Mouse (Mus musculus) hindlimb bud, embryonic 11.5 days (tissue): ENCODE measurements around the gene Tmem178b.

Experiments
- DNase-seq: peaks from one replicate; pipeline ENCODE4 v3.0.0-alpha.2; 2012; ENCODE audit warnings: low read depth, low spot score; ENCODE audit errors: extremely low spot score

Gene Tmem178b

DNA sequence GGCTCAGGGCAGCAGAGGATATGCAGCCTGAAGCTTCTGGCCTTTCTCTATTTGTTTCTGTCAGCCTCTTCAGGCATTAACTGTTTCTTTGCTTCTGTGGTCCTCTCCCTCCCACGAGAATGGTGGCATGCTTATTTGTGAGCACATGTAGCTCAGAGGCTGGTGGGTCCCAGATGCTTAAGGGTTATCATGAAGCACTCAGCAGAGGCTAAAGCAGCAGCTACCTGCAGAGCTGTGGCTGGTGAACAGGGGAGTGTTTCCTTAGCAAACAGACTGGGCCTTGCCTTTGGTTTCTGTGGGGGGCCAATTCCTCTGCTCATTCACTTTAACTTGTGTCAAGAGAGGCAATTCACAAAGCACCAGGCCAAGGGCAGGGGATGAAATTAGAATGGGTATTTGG is 203.0 kb downstream of the Tmem178b start:
- no peak for DNase-seq

DNA sequence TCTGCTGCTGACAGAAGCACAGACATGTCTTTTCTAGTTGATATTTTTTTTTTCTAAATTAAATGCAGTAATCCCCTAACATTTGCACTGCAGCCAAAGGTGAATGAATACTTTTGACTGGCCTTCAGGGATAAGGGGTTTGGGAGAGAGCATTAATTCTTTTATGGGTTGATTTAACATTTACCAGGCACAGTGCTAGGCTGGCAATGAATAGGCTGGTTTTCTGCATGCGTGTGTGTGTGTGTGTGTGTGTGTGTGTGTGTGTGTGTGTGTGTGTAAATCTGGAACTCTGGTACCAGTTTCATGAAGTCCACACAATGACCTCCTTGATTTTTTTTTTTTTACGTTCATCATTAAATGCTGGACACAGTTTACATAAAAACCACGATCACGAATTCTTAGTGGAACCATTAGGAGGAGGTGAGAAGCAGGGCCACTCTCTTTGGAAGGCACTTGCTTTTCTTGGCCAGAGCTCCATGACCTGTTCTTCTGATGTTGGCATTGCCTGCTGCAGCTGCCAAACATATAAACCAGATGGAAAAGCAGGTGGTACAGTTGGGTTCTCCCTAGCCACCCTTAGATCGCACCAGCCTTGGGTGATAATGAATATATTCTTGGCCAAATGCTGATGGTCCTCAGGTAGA is 203.7 kb downstream of the Tmem178b start:
- DNase-seq = no peak

DNA sequence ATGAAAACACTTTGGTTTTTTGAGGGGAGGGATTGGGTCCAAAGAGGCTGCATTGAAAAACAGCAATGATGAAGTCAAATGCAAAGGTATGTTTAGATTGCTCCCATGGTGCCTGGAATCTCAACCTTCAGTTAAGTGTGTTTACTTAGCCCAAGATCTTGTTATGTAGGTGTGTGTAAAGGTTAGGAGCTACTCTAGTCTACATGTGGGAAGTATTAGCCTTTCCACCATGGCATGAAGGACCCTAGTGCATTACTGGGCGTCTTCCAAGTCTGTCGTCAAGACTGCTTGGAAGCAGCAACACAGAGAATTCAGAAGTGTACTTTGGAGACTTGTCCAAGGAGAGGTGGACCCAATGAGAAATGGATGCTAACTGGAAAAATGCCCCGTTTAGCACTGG is 205.3 kb downstream of the Tmem178b start:
- no peak for DNase-seq

DNA sequence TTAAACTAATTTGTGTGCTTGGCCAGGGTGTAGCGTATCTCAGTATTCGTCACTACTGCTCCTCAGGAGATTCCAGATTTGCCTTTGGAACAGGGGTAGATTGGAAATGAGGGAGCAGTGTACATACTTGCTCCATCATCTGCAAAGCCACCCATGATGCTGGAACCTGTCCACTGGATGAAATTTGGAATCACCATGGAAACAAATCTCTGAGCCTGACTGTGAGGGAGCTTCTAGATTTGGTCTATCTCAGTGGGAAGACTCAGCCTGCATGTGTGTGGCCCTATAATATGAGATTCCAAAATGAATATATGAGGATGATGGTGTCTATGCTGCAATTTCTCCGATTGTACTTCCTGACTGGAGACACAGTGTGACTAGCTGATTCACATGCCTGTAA is 210.7 kb downstream of the Tmem178b start:
- no peak for DNase-seq

DNA sequence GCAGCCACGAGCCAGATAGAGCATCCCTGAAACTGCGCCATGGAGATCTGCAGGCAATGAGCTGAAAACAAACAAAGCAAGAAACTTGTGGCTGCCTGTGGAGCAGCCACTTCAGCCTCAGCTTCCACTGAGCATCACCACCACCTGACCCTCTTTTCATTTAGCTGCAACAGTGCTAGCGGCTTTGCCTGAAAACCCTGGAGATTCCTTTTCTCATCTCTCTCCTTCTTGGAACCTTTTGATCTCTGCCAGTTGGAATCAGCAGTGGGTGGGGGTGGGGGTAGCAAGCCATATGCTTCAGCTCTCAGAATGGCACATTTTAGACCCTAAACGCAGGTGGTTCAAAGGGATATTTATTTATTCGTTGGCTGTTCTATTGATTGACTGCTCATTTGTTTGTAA is 218.2 kb downstream of the Tmem178b start:
- no peak for DNase-seq

DNA sequence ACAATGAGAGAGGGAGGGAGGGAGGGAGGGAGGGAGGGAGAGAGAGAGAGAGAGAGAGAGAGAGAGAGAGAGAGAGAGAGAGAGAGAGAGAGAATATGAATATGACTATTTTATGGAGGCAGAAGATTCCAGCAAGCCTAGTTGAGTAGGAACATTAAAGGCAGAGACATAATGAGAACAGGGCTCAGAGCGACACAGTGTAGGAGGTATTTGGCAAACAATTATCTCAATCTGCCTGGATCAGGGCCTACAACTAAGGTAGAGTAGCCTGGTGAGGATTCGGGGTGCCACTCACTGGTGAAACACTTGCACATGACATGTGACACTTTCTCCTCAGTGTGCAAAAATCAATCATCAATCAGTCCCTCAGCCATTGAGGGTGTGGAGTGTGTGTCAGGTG is 225.4 kb downstream of the Tmem178b start:
- DNase-seq = no peak

DNA sequence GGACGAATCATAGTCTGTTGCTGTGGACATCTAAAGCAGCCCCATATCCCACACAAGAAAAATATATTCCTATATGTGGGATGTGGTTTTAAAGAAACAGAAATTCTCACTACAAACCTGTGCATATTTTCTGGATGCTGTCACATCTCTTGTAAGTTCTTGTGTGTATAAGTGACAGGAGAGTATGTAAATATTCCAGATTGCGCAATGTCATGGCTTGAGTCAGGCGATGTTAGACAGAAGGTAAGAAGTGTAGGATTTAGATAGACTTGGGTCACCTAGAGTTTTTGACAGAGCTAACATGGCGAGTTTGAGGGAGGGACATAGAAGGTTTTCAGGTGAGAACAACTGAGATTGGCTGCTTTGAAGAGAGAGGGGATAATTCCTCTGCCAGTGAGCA is 228.7 kb downstream of the Tmem178b start:
- DNase-seq = no peak

DNA sequence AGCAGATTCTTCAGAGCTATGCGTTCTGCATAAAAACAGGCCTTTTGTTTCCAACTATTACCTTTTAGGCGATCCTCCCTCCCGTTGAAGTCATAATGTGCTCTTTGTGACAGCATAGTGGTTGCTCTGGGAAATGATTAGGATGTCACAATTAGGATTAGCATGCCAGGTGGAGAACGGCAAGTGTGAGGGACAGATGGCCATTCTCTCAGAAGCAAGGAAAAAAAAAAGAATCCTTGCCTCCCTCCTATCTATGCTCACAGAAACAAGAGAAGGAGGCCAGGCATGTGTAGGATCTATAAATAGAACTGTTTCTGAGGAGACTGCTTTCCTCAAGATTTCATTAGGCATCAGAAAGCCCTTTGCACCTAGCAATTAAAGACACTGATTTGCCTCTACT is 229.8 kb downstream of the Tmem178b start:
- DNase-seq = no peak

DNA sequence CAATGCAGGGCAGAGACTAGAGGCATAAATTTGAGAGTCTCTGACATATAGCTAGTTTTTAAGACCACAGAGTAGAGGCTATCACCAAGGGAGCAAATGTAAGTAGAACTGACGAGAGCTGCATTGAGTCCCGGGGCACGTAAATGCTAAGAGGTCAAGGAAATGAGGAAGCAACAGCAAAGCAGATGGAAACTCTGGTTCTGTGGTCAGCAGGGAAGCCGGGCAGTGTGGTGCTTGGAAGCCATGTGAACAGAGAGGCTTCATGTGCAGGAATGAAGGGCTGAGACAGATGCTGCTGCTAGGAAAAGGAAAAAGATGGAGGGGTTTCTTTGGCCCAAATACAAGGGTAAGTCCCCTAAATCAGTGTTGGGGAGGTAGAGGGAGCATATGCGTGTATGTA is 237.0 kb downstream of the Tmem178b start:
- DNase-seq = no peak

DNA sequence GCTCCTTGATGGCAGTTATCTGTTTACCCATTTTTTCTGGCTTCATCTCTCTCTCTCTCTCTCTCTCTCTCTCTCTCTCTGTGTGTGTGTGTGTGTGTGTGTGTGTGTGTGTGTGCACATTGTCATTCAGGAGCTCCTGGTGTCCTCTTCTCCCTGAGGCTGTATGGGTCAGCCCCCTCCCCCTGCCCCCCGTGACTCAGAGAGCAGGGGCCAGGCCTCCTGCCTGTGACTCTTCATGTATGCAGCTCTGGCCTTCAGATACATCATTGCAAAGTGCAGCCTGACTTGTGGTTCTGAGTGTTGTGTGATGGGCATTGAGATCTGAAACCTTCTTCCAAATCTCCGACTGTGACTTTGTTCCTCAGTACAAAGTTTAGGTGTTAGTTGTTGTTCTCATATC is 237.7 kb downstream of the Tmem178b start:
- DNase-seq = no peak

DNA sequence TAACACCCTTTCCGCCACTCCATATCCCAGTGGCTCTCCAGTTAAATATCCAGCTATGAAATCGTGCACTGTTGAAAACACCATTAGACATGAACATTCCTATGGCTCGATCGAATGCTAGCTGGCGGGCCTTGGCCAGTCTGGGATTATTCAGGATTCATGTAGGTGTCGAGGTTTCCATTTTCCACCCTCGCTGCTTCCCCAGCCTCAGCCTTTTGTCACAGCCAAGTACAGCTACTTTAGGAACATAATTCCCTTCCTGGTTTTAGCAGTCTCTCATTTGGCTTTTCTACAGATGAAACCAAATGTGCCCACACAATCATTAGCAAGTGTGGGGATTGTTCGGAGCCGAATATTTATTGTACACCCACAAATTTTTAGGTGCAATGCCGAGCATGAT is 239.4 kb downstream of the Tmem178b start:
- no peak for DNase-seq

DNA sequence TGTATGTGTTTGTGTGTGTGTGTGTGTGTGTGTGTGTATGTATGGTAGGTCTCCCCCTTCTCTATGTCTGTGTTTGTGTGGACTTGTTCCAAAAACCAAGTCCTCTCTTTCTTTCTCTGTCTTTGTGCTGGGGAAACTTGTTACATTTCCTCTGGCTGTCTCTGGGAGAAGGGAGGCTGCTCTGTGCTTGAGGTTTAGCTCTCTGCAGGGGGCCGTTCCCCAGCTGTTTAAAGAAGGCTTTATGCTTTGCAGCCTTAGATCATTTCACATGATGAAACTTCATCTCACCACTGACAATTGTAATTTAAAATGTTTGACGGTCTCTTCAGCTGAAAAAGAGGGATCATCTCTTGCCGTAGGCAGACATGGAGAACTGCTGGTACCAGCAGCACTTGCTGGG is 243.2 kb downstream of the Tmem178b start:
- no peak for DNase-seq

DNA sequence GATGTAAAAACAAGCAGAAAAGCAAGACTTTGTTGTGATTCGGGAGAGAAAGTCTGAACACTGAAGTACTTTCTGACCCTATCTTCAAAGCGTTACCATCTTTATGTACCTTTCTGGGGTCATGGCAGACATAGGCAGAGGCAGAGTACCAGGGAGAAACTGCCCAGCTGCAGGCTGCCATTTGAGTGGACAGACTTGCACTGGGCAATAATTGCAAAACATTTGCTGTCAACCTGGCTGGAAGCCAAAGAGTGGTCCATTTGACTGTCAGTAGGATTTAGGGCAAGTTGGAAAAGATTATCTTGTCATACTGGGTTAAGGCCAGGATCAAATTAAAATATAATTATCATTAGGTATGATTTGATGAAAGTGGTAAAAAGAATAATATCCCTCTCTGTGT is 247.1 kb downstream of the Tmem178b start:
- DNase-seq = no peak

DNA sequence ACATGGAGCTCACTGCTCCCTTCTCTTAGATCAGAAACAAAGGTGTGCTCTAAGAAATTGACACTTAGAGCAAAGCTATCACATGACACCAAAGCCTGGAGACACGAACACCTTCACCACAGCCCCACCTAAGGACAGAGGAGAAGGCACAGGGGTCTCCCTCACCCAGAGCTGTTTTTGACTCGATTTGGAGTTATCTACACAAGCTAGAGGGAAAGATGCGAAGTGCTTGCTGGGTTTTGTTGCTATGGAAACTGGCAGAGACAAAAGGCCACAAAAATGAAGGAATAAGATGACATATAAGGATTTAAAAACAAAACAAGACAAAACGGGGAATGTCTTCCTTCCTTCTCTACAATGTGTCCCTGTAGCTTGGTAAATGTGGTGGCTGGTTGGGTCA is 248.4 kb downstream of the Tmem178b start:
- DNase-seq = no peak

DNA sequence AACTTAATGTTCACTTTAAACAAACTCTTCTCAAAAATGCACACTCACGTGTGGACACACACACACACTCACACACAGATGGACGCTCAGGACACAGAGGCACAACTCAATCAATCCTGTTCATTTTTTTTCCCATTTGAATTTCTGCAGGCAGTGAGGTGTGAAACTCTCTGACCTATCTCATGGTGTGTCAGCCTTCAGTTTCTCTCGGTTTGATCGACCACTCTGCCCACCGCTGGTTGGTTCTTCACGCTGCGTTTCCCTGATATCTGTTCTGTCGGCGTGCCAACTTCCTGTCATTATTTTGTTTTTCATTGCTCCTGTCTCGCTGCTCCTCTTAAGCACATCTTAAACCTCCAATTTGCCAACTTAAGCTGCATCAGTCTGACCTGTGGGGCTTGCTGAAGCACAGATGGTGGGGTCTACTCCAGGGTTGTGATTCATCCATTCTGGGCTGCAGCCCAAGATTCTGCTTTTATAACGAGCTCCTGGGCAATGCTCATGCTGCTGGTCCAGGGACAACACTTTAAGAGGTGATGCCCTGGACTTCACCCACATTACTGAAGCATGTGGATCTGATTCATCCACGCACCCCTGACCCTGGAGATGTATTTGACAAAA is 250.1 kb downstream of the Tmem178b start:
- DNase-seq = no peak

DNA sequence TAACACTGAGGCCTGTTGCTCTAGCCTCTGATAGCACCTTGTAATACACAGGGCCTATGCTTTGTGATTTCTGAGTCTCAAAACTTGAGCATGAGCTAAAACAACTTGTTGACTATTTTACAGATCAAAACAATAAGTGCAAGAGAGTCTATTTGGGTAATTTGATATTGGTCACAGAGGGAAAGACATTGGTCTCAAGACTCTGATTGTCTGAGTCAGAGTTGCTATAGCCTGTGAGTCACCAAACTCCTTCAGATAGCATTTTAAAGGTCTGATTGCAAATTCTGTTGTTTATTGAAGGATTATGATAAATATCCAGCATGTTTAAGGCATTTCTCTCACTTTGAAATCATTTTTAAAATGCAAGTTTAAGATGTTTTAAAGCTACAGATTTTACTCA is 250.9 kb downstream of the Tmem178b start:
- DNase-seq = no peak

DNA sequence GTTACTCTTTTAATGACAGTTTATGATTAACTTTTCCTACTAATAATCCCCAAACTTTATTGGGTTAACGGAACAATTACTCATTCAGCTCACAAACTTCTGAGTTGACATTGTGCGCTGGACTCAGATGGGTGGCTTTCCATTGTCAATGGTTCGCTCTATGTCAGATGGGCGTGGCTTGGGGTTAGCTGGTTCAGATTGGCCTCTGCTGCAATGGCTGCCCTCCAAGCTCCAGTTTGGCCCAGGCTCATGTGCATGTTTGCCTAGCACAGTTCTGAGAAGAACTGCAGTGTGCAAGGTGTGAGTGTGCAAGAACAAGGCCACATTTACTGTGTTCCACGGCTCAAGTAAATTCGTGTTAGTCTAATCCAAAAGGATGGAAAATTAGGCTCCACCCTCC is 255.6 kb downstream of the Tmem178b start:
- DNase-seq = no peak

DNA sequence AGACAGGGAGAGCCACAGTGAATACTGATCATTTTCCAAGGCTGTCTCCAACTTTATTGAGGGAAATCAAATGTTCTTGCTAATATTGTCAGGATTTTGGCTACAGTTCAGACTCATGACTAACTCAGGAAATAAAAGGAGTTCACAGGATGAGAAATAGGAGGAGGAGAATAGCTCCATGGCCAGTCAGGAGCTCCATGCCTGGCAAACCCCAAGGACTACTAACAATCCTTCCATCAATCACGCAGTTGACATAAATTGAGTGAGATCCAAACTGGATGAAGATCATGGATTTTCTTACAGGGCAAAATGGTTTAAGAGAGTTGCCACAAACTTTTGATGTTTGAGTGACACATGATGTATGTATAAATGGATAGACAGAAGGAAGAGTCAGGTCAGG is 258.9 kb downstream of the Tmem178b start:
- no peak for DNase-seq

DNA sequence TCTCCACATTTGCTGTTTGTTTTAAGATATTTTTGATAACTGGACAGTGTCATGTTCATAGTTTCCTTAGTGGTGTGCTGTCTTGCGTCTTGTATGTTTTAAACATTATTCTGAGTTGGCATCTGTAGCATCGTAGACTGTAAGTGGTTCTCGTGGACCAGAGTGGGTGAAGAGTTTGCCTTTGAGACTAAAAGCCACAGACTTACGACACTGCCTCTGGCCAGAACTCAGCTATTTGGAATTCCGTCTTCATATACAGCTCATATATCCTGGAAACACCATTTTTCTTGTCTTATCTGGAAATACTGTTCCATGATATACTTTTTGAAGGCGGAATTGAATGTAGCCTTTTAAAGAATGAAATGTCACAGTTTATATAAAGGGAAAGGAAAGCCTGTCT is 260.4 kb downstream of the Tmem178b start:
- DNase-seq = no peak

DNA sequence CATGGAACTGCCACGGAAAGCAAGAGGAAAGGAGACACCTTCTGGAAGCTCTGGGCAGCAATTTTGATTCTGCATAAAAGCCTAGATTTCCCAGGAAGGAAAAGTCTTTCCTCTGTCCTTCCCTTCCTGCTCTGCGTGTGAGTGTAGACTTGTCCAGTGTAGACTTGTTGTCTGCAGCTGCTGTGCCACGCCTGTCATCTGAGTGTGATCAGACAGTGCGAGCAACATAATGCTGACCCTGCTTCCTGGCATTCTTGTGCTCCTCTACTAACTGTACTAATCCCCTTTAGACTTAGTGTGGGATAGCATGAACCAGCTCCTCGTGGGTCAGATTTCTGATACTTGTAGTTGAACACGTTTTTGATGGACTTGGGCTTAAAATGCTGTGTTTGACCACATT is 262.6 kb downstream of the Tmem178b start:
- no peak for DNase-seq

DNA sequence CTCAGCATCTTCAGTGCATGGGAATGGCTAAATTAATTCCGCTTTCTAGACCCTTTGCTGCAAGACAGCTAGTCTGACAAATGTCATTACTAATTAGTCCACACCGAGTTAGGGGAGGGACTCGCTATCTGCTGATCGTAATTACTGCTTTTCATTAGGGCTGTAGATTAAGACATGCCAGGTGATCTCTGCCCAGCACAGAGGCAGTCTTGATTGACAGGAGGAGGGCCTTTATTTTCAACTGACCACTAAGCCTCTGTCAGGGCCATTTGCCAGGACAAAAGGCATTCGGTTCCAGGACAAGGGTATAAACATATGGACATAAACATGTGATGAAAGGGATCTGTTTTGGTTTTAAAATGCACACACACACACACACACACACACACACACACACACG is 264.3 kb downstream of the Tmem178b start:
- no peak for DNase-seq

DNA sequence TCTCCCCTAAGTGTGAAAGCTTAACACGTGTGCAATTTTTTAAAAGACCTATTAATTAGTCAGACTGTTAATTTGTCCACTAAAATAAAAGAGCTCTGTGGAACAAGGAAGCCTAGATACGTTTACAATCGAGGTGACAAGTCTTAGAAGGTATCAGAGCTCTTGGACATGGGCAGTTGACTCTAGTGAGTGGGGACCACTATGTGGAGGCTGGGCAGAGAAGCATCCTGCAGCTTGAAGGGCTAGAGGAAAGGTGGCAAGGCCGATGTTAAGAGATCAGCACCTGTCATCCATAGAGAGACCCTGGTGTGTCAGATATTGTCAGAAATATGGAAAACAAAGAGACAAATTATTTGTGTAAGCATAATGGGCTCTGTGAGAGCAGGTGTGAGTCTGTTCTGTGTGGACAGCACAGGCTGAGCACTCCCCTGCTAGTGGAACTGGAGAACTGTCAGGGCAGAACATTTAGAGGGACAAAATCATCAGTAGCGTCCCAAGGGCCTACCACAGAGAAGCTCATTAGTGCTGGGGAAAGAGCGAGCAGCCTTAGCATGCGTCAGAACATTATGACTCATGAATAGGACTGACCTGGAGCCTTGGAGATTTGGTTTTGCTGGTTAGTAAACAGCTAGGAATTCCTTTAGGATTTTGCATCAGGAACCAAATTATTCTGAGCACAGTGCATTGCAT is 264.9 kb downstream of the Tmem178b start:
- DNase-seq = no peak

DNA sequence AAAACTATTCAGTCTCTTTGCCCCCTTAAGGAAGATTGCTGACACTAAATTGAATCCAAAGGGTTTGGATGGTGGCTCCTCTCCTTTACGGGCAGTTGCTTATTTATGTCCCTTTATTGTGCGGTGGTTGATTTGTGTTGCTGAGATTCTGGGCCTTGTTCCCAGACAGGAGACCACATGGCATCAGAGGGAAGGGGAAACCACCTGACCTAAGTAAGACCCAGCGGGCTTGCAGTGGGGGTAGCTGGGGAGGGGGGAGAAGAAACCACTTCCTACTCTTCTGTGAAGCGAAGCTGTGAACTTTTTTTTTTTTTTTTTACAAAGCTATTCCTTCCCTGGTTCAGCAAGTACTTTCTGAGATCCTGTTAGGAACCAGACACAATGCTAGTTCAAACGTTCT is 269.5 kb downstream of the Tmem178b start:
- no peak for DNase-seq
